Mouse (Mus musculus) spleen, postnatal 14 days (tissue): ENCODE measurements around the gene Ifih1.

ENCODE experiments used
- DNase-seq, 2 experiments: peaks; one replicate each; pipeline ENCODE4 v3.0.0; 2021 to 2022; ENCODE audit warnings: low spot score in 2 of 2

Gene Ifih1

GRCm38 (mm10) chr2:62646014-62646645 lies at the start of gene Ifih1:
Gene Ifih1 (minus strand): TSS chr2:62646255.
- peak; percentile 57 to 71 for DNase-seq

GRCm38 (mm10) chr2:62685934-62686333 lies 39.9 kb upstream of the Ifih1 start:
- DNase-seq: no peak

- DNase-seq: no peak
These were observed 39.0 kb upstream of the Ifih1 start for GRCm38 (mm10) chr2:62684989-62685595.

GRCm38 (mm10) chr2:62681667-62682066 lies 35.6 kb upstream of the Ifih1 start:
- DNase-seq: no peak

GRCm38 (mm10) chr2:62672788-62673187 lies 26.7 kb upstream of the Ifih1 start:
- no peak for DNase-seq

GRCm38 (mm10) chr2:62670767-62671166 lies 24.7 kb upstream of the Ifih1 start:
- no peak for DNase-seq

GRCm38 (mm10) chr2:62670301-62670700 lies 24.2 kb upstream of the Ifih1 start:
- no peak for DNase-seq

GRCm38 (mm10) chr2:62669848-62670247 lies 23.8 kb upstream of the Ifih1 start:
- no peak for DNase-seq

- no peak for DNase-seq
These were observed 19.5 kb upstream of the Ifih1 start for GRCm38 (mm10) chr2:62665536-62665935.

- no peak for DNase-seq
These were observed 18.8 kb upstream of the Ifih1 start for GRCm38 (mm10) chr2:62664839-62665238.

GRCm38 (mm10) chr2:62664135-62664670 lies 18.1 kb upstream of the Ifih1 start, which contains the start of gene Gca:
Gene Gca (plus strand): TSS chr2:62664285.
- peak; percentile 55 to 58 for DNase-seq

- no peak for DNase-seq
These were observed 16.5 kb upstream of the Ifih1 start for GRCm38 (mm10) chr2:62662560-62662959.

GRCm38 (mm10) chr2:62660565-62660964 lies 14.5 kb upstream of the Ifih1 start:
- no peak for DNase-seq

GRCm38 (mm10) chr2:62656072-62656471 lies 10.0 kb upstream of the Ifih1 start:
- no peak for DNase-seq

GRCm38 (mm10) chr2:62654519-62655338 lies 8.7 kb upstream of the Ifih1 start:
- DNase-seq: peak in 1 of 2 experiments; percentile 40

- no peak for DNase-seq
These were observed 6.4 kb upstream of the Ifih1 start for GRCm38 (mm10) chr2:62652466-62652865.

- DNase-seq: no peak
These were observed 5.8 kb upstream of the Ifih1 start for GRCm38 (mm10) chr2:62651890-62652289.

GRCm38 (mm10) chr2:62646671-62647289 lies 725 bp upstream of the Ifih1 start:
- DNase-seq: no peak

- no peak for DNase-seq
These were observed 580 bp downstream of the Ifih1 start for GRCm38 (mm10) chr2:62645475-62645874.

- no peak for DNase-seq
These were observed 1.2 kb downstream of the Ifih1 start for GRCm38 (mm10) chr2:62644891-62645290.

GRCm38 (mm10) chr2:62643405-62644305 lies 2.4 kb downstream of the Ifih1 start:
- DNase-seq: peak; percentile 22 to 44
